Mouse (Mus musculus): ENCODE results near the gene Sema6d. TPM values are rescaled to one million over a fixed set of nuclear protein-coding genes. Genes with fewer than 3 reads are reported as not detected.
A peak's percentile ranks its signal among the peaks of the same experiment; 100 is the strongest.

Gene Sema6d
- total and polyA plus RNA-seq, 2 experiments from 2014 or later: 22.6 to 64.8 TPM

- Histone ChIP-seq H3K9ac (replicated peaks; ENCODE audit: low read length, poor library complexity, severe bottlenecking) (no peak overlapping the region), H3K27ac (ENCODE audit: low read depth, low read length) (no peak overlapping the region), H3K4me1 (ENCODE audit: insufficient read depth, low read length) (no peaks in the 10 kb centered on the region), H3K27me3 (ENCODE audit: insufficient read depth, low read length) (no peaks in the 10 kb centered on the region), H3K4me2 (ENCODE audit: low read depth, low read length, poor library complexity, severe bottlenecking) (no peak overlapping the region), H3K4me3 (ENCODE audit: low read depth, low read length) (no peak overlapping the region), H3K36me3 (ENCODE audit: insufficient read depth, low read length) (no peaks in the 10 kb centered on the region), H3K9me3 (ENCODE audit: low read length) (no peaks in the 10 kb centered on the region)
- no peak for TF ChIP-seq CTCF (IDR thresholded peaks at IDR 0.05)
- peak; percentile 49 for DNase-seq (ENCODE audit: low spot score)
- WGBS: 77% methylated on average over 1 of the region's 1 CpGs
- no peak for ATAC-seq (ENCODE audit: low FRiP score)
Observed at GRCm38 (mm10) chr2:124495751-124496150, 406.0 kb downstream of the Sema6d start.

GRCm38 (mm10) chr2:124499670-124500069, 409.9 kb downstream of the Sema6d start:
- Histone ChIP-seq H3K4me1 (ENCODE audit: insufficient read depth, low read length) (no peaks in the 10 kb centered on the region), H3K4me2 (ENCODE audit: low read depth, low read length, poor library complexity, severe bottlenecking) (no peak overlapping the region), H3K27ac (ENCODE audit: low read depth, low read length) (no peak overlapping the region), H3K36me3 (ENCODE audit: insufficient read depth, low read length) (no peaks in the 10 kb centered on the region), H3K4me3 (ENCODE audit: low read depth, low read length) (no peak overlapping the region), H3K9ac (replicated peaks; ENCODE audit: low read length, poor library complexity, severe bottlenecking) (no peak overlapping the region), H3K27me3 (ENCODE audit: insufficient read depth, low read length) (no peaks in the 10 kb centered on the region), H3K9me3 (ENCODE audit: low read length) (no peaks in the 10 kb centered on the region)
- ATAC-seq (ENCODE audit: low FRiP score) (no peak), DNase-seq (ENCODE audit: low spot score) (no peak)
- TF ChIP-seq CTCF (IDR thresholded peaks at IDR 0.05): no peak
- 75% methylated on average over 1 of the region's 1 CpGs for WGBS

GRCm38 (mm10) chr2:124505784-124506489, 416.2 kb downstream of the Sema6d start:
- DNase-seq (ENCODE audit: low spot score): no peak
- Histone ChIP-seq H3K36me3 (ENCODE audit: insufficient read depth, low read length) (no peaks in the 10 kb centered on the region), H3K9me3 (ENCODE audit: low read length) (no peaks in the 10 kb centered on the region), H3K27ac (ENCODE audit: low read depth, low read length) (no peak overlapping the region), H3K4me1 (ENCODE audit: insufficient read depth, low read length) (no peaks in the 10 kb centered on the region), H3K9ac (replicated peaks; ENCODE audit: low read length, poor library complexity, severe bottlenecking) (no peak overlapping the region), H3K27me3 (ENCODE audit: insufficient read depth, low read length) (peaks cover 7% of the 10 kb centered on the region), H3K4me2 (ENCODE audit: low read depth, low read length, poor library complexity, severe bottlenecking) (no peak overlapping the region), H3K4me3 (ENCODE audit: low read depth, low read length) (no peak overlapping the region)
- TF ChIP-seq CTCF (IDR thresholded peaks at IDR 0.05): no peak
- 15% methylated on average over 4 of the region's 4 CpGs for WGBS
- 0 out of 2 replicates have a peak, but pooled peaks have one; percentile 41 for ATAC-seq (ENCODE audit: low FRiP score)

- Histone ChIP-seq H3K9me3 (ENCODE audit: low read length) (no peaks in the 10 kb centered on the region), H3K27me3 (ENCODE audit: insufficient read depth, low read length) (peaks cover 8% of the 10 kb centered on the region), H3K4me1 (ENCODE audit: insufficient read depth, low read length) (no peaks in the 10 kb centered on the region), H3K4me2 (ENCODE audit: low read depth, low read length, poor library complexity, severe bottlenecking) (no peak overlapping the region), H3K9ac (replicated peaks; ENCODE audit: low read length, poor library complexity, severe bottlenecking) (no peak overlapping the region), H3K4me3 (ENCODE audit: low read depth, low read length) (no peak overlapping the region), H3K36me3 (ENCODE audit: insufficient read depth, low read length) (no peaks in the 10 kb centered on the region), H3K27ac (ENCODE audit: low read depth, low read length) (no peak overlapping the region)
- DNase-seq (ENCODE audit: low spot score): no peak
- no peak for TF ChIP-seq CTCF (IDR thresholded peaks at IDR 0.05)
- WGBS: 88% methylated on average over 4 of the region's 4 CpGs
- no peak for ATAC-seq (ENCODE audit: low FRiP score)
Observed at GRCm38 (mm10) chr2:124507804-124508203, 418.0 kb downstream of the Sema6d start.

GRCm38 (mm10) chr2:124509479-124509878, 419.7 kb downstream of the Sema6d start:
- Histone ChIP-seq H3K9me3 (ENCODE audit: low read length) (no peaks in the 10 kb centered on the region), H3K36me3 (ENCODE audit: insufficient read depth, low read length) (no peaks in the 10 kb centered on the region), H3K9ac (replicated peaks; ENCODE audit: low read length, poor library complexity, severe bottlenecking) (no peak overlapping the region), H3K27ac (ENCODE audit: low read depth, low read length) (no peak overlapping the region), H3K27me3 (ENCODE audit: insufficient read depth, low read length) (peaks cover 8% of the 10 kb centered on the region), H3K4me1 (ENCODE audit: insufficient read depth, low read length) (no peaks in the 10 kb centered on the region), H3K4me3 (ENCODE audit: low read depth, low read length) (no peak overlapping the region), H3K4me2 (ENCODE audit: low read depth, low read length, poor library complexity, severe bottlenecking) (no peak overlapping the region)
- ATAC-seq (ENCODE audit: low FRiP score) (no peak), DNase-seq (ENCODE audit: low spot score) (no peak)
- no peak for TF ChIP-seq CTCF (IDR thresholded peaks at IDR 0.05)
- WGBS: 84% methylated on average over 6 of the region's 6 CpGs

GRCm38 (mm10) chr2:124511826-124512225, 422.1 kb downstream of the Sema6d start:
- no peak overlapping the region for H3K9ac ChIP-seq (replicated peaks; ENCODE audit: low read length, poor library complexity, severe bottlenecking)
- H3K4me1 ChIP-seq (ENCODE audit: insufficient read depth, low read length): no peaks in the 10 kb centered on the region
- TF ChIP-seq CTCF (IDR thresholded peaks at IDR 0.05): no peak
- no peak for DNase-seq (ENCODE audit: low spot score)
- H3K9me3 ChIP-seq (ENCODE audit: low read length): no peaks in the 10 kb centered on the region
- no peaks in the 10 kb centered on the region for H3K36me3 ChIP-seq (ENCODE audit: insufficient read depth, low read length)
- ATAC-seq (ENCODE audit: low FRiP score): no peak
- no peak overlapping the region for H3K27ac ChIP-seq (ENCODE audit: low read depth, low read length)
- H3K27me3 ChIP-seq (ENCODE audit: insufficient read depth, low read length): peaks cover 8% of the 10 kb centered on the region
- 82% methylated on average over 10 of the region's 10 CpGs for WGBS
- H3K4me3 ChIP-seq (ENCODE audit: low read depth, low read length): no peak overlapping the region
- H3K4me2 ChIP-seq (ENCODE audit: low read depth, low read length, poor library complexity, severe bottlenecking): no peak overlapping the region

Measured in midbrain, postnatal 0 days (tissue).